Mouse (Mus musculus) left cerebral cortex, adult 2 months (tissue): ENCODE results near the gene Bicral. TPM values are rescaled to one million over a fixed set of nuclear protein-coding genes. Genes with fewer than 3 reads are reported as not detected.

Experiments used
- DNase-seq, 2 experiments: peaks; one replicate each; pipeline ENCODE4 v3.0.0; 2021 to 2022; ENCODE audit warnings: low spot score in 2 of 2, mixed read lengths in 1 of 2; ENCODE audit errors: extremely low spot score in 1 of 2
- H3K27ac ChIP-seq: fragments of 200-600 bp; 2 replicates; pipeline ENCODE4 v1.8.1; 2022
- H3K4me3 ChIP-seq: fragments of 200-600 bp; 2 replicates; pipeline ENCODE4 v1.8.1; 2022
- CTCF ChIP-seq: fragments of 200-600 bp; IDR thresholded peaks from 2 replicates; pipeline ENCODE4 v1.8.1; 2022; ENCODE audit warnings: antibody characterized with exemption, mild to moderate bottlenecking, moderate library complexity
- intact Hi-C: fragments of 180-260 bp; cut with DNase I; formaldehyde crosslinking; loops from one replicate; pipeline ENCODE4 v1.15.1; 2025
- long read RNA-seq, 2 experiments: library from polyadenylated mRNA; stranded (forward); transcript quantifications; one replicate each; pipeline ENCODE4 v2.0.0; 2021; ENCODE audit warnings: borderline mapping rate in 2 of 2
- total RNA-seq, 2 experiments: library from RNA; stranded (reverse); gene quantifications; 2 replicates each; pipeline ENCODE4 v1.2.3; 2021

Bicral gene
- total RNA-seq = 10 to 100 TPM; 57.5 to 59.7 TPM
- long read RNA-seq, experiment 1, partial matches to known transcripts = 6 of 48 reads
- long read RNA-seq, experiment 1, other reads (novel, unspliced or antisense) = 42 of 48 reads
- long read RNA-seq, experiment 2, partial matches to known transcripts = 3 of 36 reads
- long read RNA-seq, experiment 2, other reads (novel, unspliced or antisense) = 33 of 36 reads

GRCm38 (mm10) chr17:46857903-46858748 is at the start of gene Bicral:
Gene Bicral (minus strand): TSS chr17:46858482.
- H3K4me3 ChIP-seq = peak within 1 kb of the TSS; percentile 95
- no peak for TF ChIP-seq CTCF
- intact Hi-C loops = loop anchor here (1.0 to 2.0 kb wide), 2 partner anchors 31 to 75 kb away; partner anchors contain the start of gene Rpl7l1
- peak; percentile 75 to 77 for DNase-seq
- peak within 1 kb of the TSS; percentile 100 for H3K27ac ChIP-seq

- Histone ChIP-seq H3K4me3 (no peak overlapping the region), H3K27ac (no peak overlapping the region)
- TF ChIP-seq CTCF = peak; percentile 93
- intact Hi-C loops = loop anchor here (5.0 kb wide), 1 partner anchor 128 kb away; no protein-coding TSS in a partner anchor
- DNase-seq = peak; percentile 70 to 83
These were observed 45.7 kb upstream of the Bicral start for GRCm38 (mm10) chr17:46903876-46904490.

GRCm38 (mm10) chr17:46900941-46901340 is 42.7 kb upstream of the Bicral start:
- Histone ChIP-seq H3K4me3 (no peak overlapping the region), H3K27ac (no peak overlapping the region)
- TF ChIP-seq CTCF = no peak
- intact Hi-C loops = loop anchor here (5.0 kb wide), 1 partner anchor 131 kb away; no protein-coding TSS in a partner anchor
- no peak for DNase-seq

GRCm38 (mm10) chr17:46897221-46897950 is 39.1 kb upstream of the Bicral start:
- no peak overlapping the region for H3K4me3 ChIP-seq
- intact Hi-C loops = no loop called here
- DNase-seq = no peak
- no peak for TF ChIP-seq CTCF
- no peak overlapping the region for H3K27ac ChIP-seq

- intact Hi-C loops = no loop called here
- TF ChIP-seq CTCF = no peak
- Histone ChIP-seq H3K4me3 (no peak overlapping the region), H3K27ac (no peak overlapping the region)
- no peak for DNase-seq
These were observed 37.1 kb upstream of the Bicral start for GRCm38 (mm10) chr17:46895426-46895825.

GRCm38 (mm10) chr17:46890843-46891594 is 32.7 kb upstream of the Bicral start:
- Histone ChIP-seq H3K4me3 (peak overlapping the region; percentile 61), H3K27ac (peak overlapping the region; percentile 95)
- intact Hi-C loops = loop anchor here (1.0 to 5.0 kb wide), 2 partner anchors 41 to 109 kb away; partner anchors contain the start of gene Rpl7l1
- no peak; the same call in 1 of the 2 replicates for TF ChIP-seq CTCF
- no peak for DNase-seq

GRCm38 (mm10) chr17:46890116-46890815 is 32.0 kb upstream of the Bicral start, which contains the start of gene Tbcc:
Gene Tbcc (plus strand): TSS chr17:46890684.
- intact Hi-C loops = loop anchor here (1.0 to 5.0 kb wide), 2 partner anchors 42 to 108 kb away; partner anchors contain the start of gene Rpl7l1
- TF ChIP-seq CTCF = no peak

GRCm38 (mm10) chr17:46889450-46890084 is 31.3 kb upstream of the Bicral start:
- Histone ChIP-seq H3K4me3 (peak overlapping the region; percentile 79), H3K27ac (peak overlapping the region; percentile 99)
- peak; percentile 71 to 78 for DNase-seq
- TF ChIP-seq CTCF = no peak; the same call in none of the 2 replicates
- intact Hi-C loops = loop anchor here (1.0 to 5.0 kb wide), 3 partner anchors 32 to 107 kb away; partner anchors contain the start of gene Rpl7l1

More at GRCm38 (mm10) chr17:46890116-46890815, 32.0 kb upstream of the Bicral start, which contains the start of gene Tbcc:
- H3K4me3 ChIP-seq = peak within 1 kb of the TSS; percentile 79
- DNase-seq = peak; percentile 96 to 97
- H3K27ac ChIP-seq = peak within 1 kb of the TSS; percentile 99

- intact Hi-C loops = loop anchor here (1.0 kb wide), 1 partner anchor 31 kb away; no protein-coding TSS in a partner anchor
- DNase-seq = peak; percentile 32 to 55
- TF ChIP-seq CTCF = peak; percentile 76
- Histone ChIP-seq H3K27ac (peak overlapping the region; percentile 99; the same call in 1 of the 2 replicates), H3K4me3 (peak overlapping the region; percentile 79)
These were observed 30.4 kb upstream of the Bicral start for GRCm38 (mm10) chr17:46888511-46889212.
